Mouse (Mus musculus): ENCODE data around the gene Bfsp1.

The Bfsp1 gene

DNA sequence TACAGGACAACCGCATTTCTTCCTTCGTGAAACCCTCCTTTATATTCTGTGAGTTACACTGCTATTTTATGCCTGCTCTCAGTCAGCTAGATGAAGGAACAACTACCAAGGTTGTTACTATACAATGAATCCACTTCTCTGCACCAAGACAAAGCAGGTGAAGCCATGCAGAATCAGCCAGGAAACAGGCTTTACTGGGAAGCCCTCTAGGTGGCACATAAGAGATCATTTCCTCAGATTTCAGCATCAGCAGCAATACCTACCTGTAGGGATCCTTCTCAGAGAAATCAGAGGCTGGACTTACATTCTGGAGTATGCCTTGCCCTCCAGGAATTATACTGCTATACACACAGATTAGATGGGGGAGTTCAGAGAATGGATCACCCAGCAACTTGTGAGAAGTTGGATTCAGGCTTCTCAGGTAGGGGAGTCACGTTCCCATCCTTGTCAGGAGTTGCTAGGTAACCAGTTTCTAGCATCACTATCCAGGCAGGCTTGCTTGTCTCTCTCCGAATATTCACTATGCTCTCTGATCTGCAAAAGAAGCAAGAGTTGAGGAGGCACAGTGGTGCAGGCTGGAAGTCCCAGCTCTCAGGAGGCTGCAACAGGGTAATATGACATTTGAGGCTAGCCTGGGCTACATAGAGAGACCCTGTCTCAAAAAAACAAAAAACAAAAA is 66.5 kb downstream of the Bfsp1 start:
- no peak for DNase-seq (ENCODE audit: low read depth, low spot score)

GRCm38 (mm10) chr2:143795858-143796257 is 67.1 kb downstream of the Bfsp1 start:
- DNase-seq (ENCODE audit: low read depth, low spot score): no peak

GRCm38 (mm10) chr2:143789911-143790310 is 73.1 kb downstream of the Bfsp1 start:
- DNase-seq (ENCODE audit: low read depth, low spot score): no peak

GRCm38 (mm10) chr2:143780310-143780709 is 82.7 kb downstream of the Bfsp1 start:
- no peak for DNase-seq (ENCODE audit: low read depth, low spot score)

Measured in c-Kit-negative CD71-positive TER-119-positive erythroid progenitor cells, embryonic 14.5 days (primary cell).